Mouse (Mus musculus) lung, postnatal 0 days (tissue): Measurements from ENCODE around the gene Cdkl1.

Experiments used
- CTCF ChIP-seq: IDR thresholded peaks from 2 replicates; pipeline ENCODE4 v1.5.1; 2016; ENCODE audit warnings: antibody characterized with exemption, mild to moderate bottlenecking
- EP300 ChIP-seq: IDR thresholded peaks from 2 replicates; pipeline ENCODE4 v1.6.1; 2016; ENCODE audit warnings: antibody characterized with exemption, mild to moderate bottlenecking, control low read depth

DNA sequence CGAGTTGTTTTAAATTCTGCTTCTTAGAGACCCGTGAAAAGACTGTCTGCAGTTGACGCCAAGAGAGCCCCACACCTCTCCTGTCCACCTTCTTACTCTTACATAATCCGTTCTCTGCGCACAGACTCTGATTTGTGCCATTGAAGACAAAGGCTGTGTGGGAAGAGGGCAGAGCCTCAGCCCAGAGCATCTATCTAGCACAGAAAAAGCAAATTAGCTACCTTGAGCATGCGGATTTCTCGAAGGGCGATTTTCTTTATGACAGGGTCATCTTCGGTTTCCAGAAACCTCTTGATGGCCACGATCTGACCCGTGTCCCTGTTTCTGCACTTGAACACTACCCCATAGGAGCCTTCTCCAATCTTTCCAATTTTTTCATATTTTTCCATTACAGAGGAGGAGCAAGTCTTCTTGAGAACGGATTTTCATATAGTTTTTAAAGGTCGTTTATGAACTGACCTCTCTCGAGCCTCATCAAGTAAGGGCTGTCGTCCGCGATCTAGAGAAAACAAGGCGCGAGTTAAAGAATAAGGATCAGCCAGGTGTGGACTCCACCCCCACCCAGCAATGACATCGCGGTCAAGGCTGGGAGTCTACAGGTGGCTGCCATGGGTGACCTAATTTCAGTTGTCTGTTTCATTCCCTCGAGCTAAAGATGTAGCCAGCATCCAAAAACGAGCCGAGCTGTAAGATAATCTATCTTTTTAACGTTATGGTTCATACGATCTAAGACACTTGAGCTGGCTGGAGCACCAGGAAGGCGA lies 1.1 kb downstream of the Cdkl1 start:
- TF ChIP-seq CTCF (no peak), EP300 (no peak)
